Mouse (Mus musculus): ENCODE data around the gene Ccnb2. TPM values are rescaled to one million over a fixed set of nuclear protein-coding genes. Genes with fewer than 3 reads are reported as not detected.

Gene Ccnb2
- total RNA-seq, 2 experiments from 2014 or later = 57.9 to 70.6 TPM

DNA sequence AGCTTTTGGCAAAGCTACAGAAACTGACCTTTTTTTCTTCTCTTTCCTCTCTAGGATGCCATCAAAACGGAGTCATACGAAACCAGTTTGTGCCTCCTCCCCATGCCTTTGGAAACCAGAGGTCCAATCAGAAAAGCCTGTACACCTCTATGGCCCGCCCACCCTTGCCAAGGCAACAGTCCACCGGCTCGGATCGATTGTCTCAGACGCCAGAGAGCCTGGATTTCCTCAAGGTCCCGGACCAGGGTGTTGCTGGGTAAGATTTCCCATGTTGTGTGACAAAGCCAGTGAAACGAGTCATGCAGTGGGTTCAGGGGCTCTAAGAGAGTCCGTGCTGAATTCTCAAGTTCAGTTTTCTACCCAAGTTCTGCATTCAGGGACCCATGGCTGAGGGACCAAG is 37.6 kb downstream of the Ccnb2 start:
- DNase-seq = no peak

DNA sequence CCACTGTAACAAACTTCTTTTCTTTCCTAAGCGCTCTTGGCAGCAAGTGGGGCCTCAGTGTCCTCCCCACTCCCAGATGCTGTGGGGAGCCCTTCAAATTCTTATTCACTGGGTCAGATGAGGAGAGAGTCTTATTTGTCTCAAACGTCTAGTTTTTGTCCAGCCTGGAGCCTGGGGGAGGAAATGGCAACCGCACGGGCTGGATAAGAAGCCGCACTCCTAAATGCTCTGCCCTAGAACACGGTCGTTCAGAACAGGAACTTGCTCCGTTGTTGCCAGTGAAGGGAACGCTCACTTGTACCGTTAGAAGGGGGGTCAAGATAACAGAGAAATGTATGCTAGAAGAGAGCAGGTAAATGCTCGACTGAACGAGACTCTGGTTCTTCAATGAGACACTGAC is 39.3 kb downstream of the Ccnb2 start:
- no peak for DNase-seq

DNA sequence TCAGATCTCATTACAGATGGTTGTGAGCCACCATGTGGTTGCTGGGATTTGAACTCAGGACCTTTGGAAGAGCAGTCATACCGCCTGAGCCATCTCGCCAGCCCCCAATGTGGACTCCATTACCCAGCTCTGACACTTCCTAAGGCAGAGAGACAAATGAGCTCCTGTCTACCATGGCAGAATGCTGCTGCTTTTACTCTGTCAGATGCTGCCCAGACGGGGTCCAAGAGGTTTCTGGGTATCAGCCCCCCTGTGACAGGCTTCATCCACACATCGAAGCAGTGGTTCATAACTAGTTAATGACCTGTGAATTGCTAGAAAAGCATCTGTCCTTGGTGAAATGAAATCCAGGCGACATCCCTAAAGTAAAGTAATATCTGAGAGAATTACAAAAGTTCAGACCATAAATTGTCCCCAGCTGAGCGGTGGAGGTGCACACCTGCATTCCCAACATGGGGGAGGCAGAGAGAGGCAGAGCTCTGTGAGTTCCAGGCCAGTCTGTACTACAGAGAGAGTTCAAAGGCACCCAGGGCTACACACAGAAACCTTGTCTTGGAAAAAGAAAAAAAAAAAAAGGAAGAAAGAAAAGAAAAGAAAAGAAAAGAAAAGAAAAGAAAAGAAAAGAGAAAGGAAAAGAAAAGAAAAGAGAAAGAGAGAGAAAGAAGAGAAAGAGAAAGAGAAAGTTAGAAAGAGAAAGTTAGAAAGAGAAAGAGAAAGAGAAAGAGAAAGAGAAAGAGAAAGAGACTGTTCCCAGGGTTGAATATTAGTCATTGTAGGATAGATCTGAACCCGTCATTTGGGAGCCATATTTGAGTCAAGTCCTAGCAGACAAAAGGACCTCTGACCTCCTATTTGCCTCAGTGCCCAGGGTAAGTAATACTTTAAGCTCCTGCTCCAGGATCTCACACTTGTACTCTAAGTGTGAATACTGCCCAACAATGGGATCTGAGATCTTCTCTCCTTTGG is 41.6 kb downstream of the Ccnb2 start:
- DNase-seq = no peak

DNA sequence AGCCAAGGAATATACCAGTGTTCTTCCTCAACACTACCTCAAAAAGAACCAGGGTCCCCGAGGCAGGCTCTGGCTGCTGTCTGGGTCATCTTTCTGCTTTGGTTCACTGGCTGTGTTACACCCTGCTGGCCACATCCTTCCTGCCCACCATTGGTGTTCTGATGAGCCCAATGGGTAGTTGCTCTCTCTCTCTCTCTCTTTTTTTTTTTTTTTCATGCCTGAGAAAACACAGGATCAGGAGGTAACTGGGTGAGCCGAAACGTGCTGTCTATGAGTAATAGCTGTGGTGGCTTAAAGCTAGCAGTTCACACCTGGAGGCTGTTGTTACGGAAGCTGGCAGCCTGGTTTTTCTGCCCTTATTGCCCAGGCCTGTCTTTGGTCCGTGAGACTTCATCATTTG is 49.7 kb downstream of the Ccnb2 start:
- DNase-seq = no peak

DNA sequence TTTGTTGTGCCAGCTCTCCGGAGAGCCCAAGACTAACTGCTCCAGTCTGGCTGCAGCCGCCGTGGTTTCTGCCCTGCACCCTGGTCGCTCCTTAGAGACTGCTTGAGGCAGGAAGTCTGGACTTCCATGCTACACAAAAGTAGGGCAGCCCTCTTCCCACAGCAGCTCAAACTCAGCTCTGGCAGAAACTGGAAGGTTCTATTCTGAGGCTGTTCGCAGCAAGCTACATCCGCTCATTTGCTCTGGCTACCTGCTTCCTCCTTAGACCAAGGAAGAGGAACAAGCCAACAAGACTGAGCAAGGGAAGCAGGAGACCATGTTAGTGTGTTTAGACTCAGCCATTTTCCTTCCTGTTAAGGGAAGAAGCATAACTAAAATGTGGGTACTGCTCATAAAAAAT is 54.4 kb downstream of the Ccnb2 start:
- no peak for DNase-seq

DNA sequence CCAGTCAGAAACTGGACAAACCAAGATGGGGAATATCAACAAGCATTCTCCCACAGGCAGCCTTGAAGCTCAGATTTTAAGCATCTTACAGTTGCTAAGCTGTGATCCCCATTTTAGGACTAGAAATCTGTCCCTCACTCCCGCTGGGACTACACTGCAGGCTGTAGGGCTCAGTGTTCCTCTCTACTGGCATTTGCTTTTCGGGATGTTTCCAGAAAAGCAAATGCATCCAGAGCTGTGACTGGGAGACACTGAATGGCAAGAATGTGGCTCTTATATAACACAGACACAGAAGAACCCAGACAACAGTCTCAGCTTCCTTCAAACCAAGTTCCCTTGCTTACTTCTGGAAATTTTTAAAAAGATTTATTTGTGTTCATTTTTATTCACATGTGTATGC is 55.4 kb downstream of the Ccnb2 start:
- no peak for DNase-seq

DNA sequence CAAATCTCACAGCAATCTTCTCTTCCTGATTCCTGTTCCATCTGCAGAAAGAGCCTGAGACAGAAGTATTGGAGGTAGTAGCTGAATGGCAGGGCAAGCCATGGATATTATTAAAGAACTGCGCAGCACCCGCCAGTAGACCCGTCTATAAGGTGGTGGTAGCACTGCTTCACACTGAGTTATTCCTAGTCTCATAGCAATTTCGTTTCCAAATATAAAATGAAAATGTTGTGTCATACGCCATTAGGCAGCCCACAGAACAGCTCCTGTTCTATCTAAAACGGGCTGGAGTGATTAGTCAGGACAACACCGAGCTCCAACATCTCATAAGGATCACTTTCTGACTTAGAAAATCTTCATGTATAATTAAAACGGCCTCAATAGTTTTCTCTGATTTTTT is 56.6 kb downstream of the Ccnb2 start:
- no peak for DNase-seq

DNA sequence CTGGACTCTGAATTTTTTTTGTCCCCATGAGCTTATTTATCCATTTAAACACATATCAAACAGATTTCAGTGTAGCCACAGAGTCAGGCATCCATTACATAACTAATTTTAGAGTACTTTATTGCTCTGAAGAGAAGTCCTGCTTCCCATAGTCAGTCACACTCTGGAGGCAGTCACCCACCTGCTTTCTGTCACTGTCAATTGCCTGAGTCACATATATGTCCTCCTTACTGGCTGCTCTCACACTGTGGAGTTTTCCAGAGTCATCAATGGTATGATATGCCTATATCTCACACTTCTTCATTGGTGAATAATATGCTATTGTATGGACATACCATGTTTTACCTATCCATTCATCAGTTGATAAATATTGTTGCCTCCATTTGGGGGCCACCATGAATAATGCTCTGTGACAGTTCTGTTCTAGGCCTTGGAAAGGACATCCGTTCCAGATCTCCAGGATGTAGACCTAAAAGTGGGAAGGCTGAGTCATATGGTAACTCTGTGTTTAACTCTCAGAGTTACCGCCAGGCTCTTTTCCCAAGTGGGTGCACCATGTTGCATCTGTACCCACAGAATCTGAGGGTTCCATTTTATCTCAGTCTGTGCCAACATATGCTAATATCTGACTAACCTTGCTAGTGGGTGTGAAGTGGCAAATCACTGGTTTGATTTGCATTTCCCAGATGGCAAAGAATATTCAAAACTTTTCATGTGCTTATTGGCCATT is 61.8 kb downstream of the Ccnb2 start:
- DNase-seq = no peak

Small RNAs within 50 kb of the gene (microRNA-seq; reads per million reads assigned to microRNA genes)
- 1.4 to 2.9 reads per million in 2 experiments for gene Mir5626

Other genes starting within 250 kb of the Ccnb2 start
- 10 to 100 TPM; 23.6 to 27.6 TPM for gene Myo1e, start 214.2 kb downstream of the Ccnb2 start, total RNA-seq (2021)
- 10 to 100 TPM; 34.6 to 36.1 TPM for gene Rnf111, start 82.2 kb upstream of the Ccnb2 start, total RNA-seq (2021)
- 10 to 100 TPM; 34.8 TPM for gene Sltm, start 121.2 kb upstream of the Ccnb2 start, total RNA-seq (2021)
- under 1 TPM; 0.47 to 0.67 TPM for gene Gm10642, start 234.7 kb upstream of the Ccnb2 start, total RNA-seq (2021)
- 10 to 100 TPM; 25.3 to 25.8 TPM for gene Mindy2, start 235.6 kb upstream of the Ccnb2 start, total RNA-seq (2021)